Mouse (Mus musculus) gonadal fat pad, adult 2 months (tissue): ENCODE data around the gene Mrtfa. TPM values are rescaled to one million over a fixed set of nuclear protein-coding genes. Genes with fewer than 3 reads are reported as not detected.

Source experiments
- DNase-seq: peaks from one replicate; pipeline ENCODE4 v3.0.0-alpha.2; 2012; ENCODE audit warnings: low read depth
- polyA plus RNA-seq: library from polyadenylated mRNA; depleted of rRNA; stranded (reverse); fragments of >200 nt; gene quantifications from 2 replicates; pipeline ENCODE4 v1.2.3, GENCODE M21; 2012

Gene Mrtfa
- polyA plus RNA-seq, 1 experiment: 15.5 TPM

DNA sequence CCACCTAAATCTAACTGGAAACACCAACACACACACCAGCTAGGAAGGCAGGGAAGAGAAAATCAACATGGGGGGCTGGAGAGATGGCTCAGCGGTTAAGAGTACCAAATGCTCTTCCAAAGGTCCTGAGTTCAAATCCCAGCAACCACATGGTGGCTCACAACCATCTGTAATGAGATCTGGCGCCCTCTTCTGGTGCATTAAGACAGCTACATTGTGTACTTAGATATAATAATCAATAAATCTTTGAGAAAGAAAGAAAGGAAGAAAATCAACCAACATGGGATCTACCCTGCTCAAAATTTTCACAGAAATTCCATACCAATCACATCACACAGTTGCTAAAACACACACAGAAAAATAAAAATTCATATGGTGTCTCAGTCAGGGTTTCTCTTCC is 34.1 kb downstream of the Mrtfa start:
- no peak for DNase-seq

DNA sequence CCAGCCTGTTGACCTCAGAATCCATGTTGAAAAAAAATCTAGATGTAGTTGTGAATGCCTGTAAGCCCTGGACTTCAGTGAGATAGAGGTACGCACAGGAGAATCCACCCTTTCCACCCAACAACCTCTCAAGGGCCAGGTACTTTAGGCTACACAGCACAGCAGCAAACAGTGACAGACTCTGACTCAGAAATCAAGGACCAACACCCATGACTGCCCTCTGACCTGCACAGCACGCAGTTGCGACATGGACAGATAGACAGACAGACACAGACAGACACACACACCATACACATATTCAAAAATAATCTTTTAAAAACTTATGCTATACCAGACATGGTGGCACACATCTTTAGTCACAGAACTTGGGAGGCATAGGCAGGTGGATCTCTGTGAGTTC is 34.7 kb downstream of the Mrtfa start:
- no peak for DNase-seq

DNA sequence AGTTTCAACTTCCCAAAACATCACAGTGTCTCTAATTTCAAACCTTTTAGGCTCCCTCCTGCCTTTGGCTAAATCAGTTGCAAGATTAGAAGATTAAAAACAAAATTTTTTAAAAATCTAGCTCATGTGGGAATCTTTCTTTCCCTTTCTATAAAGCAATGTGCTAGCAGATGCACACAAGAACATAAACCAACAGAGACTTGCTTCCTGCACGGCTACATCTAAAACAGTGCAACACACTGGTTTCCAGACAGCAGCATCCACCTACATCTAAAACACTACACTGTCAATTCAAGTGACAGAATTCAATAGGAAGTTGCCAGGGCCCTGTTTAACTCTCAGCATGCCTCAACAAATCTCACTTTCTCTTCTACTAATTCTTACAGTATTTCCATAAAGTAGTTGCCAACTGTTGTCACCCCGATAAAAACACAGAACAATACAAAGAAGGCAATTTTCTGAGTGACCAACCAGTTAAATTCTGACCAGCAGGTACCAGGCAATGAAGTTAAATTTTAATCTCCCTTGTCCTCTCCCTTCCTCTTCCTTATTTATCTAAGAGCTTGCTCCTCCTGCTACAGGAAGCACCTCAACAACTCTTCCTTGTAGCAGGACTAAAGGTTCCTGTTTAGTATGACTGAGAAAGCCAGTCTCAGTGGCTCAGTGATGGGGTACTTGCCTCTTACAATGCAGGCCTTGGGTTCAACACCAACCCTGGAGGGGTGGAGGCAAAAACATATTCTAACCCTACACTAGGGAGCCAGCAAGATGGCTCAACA is 35.5 kb downstream of the Mrtfa start:
- no peak for DNase-seq

DNA sequence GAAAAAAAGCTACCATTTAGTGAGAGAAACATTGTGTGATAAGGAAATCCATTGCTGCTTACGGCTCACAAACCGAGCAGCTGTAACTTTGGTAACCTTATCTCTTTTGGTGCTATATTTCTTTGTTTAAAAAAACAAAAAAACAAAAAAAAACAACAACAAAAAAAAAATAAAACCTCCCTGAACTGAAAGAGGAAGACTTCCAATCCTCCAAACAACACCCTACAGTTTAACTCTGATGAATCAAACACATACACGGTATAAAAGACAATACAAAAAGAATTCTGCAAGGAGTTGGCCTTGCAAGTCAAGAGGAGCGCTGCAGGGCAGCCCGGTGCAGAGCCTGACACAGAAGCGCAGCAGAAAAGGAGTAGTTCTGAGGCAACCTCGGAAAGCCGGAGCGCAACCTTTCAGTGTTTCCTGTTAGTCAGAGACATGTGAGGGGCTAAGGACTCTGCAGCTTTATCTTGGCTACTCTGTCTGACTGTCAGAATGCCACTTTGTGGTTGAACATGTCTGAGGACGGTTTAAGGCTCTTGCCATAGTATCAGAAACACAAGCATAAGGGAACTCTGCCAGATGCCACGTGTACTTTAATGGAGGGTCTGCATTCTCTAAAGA is 48.5 kb downstream of the Mrtfa start:
- DNase-seq: no peak

DNA sequence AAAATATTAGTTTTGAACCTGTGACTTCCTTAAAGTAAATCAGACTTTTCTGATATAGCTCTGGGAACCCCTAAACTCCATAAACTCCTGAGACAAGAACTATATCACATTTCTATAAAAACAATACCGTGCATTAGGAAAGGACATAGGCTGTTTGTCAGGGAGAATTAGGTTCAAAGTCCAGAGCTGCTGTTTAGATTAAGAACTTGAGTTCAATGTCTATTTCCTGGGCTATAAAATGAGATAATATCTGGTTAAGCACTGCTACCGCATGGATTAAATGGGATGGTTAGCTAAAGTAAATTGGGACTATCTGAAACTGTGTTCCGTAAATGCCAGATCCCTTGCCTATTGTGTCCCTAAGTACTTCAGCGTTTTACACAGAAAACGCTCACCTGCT is 50.6 kb downstream of the Mrtfa start:
- DNase-seq: no peak

DNA sequence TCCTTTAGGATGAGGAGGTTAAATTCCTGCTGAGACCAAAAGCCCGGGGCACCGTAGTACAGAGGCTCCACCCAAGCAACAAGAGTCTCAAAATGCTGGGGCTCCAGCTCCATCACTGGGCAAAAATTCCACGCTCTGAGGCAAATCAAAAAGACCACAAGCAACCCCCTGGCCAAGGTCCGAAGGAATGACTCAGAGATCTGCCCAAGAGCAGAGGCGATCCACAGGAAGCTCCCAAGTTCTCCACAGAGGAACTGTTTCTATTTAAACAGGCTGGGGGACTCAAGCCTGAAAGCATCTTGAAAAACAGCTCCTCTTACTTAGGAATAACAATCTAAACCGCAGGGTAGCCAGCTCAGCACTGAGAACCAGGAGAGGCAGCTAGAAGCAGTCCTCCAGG is 53.3 kb downstream of the Mrtfa start:
- DNase-seq: no peak

DNA sequence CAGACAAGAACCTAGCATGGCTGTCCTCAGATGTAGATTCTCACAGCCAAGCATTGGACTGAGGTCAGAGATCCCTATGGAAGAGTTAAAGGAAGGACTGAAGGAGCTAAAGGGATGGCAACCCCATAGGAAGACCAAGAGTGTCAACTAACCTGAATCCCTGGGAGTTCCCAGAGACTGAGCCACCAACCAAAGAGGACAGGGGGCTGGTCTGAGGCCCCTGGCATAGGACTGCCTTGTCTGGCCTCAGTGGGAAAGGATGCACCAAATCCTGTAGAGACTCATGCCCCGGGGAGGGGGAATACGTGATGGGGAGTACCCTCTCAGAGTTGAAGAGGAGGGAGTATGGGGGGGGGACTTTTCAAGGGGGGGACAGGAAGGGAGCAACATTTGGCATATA is 56.8 kb downstream of the Mrtfa start:
- DNase-seq: no peak

DNA sequence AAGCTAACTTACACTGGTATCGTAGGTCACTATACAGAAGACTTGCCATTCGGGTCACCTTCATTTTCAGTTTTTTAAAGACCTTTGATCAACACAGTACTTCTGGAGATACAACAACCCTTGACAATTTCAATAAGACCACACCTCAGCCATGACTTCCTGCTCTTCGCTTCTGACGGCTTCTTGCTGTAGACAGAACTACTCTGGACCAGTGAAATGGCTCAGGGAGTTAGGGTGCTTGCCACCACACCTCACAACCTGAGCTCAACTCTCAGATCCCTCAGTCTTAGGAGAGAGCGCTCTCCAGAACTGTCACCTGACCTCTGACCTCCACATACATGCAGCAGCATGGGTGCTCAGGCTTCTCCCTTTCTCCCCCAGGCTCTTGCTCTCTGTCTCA is 59.4 kb downstream of the Mrtfa start:
- DNase-seq: no peak

DNA sequence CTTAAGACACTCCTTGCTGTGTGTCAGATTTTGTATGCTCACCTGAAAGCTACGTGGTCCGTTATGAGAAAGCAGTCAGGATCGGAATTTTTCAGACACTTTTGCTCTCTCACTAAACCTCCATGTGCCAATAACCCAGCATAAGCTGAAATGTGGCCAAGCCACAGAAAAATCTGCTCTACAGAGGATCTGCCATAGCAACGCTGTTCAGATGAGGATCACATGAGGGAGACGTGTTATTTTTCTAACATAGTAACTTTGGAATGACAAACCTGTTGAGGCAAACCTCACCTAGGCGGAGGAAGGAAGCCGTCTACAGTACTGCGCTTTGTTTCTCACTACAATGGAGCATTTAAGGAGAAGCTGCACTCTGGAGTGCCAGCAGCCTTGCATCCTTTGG is 60.6 kb downstream of the Mrtfa start:
- DNase-seq: no peak

DNA sequence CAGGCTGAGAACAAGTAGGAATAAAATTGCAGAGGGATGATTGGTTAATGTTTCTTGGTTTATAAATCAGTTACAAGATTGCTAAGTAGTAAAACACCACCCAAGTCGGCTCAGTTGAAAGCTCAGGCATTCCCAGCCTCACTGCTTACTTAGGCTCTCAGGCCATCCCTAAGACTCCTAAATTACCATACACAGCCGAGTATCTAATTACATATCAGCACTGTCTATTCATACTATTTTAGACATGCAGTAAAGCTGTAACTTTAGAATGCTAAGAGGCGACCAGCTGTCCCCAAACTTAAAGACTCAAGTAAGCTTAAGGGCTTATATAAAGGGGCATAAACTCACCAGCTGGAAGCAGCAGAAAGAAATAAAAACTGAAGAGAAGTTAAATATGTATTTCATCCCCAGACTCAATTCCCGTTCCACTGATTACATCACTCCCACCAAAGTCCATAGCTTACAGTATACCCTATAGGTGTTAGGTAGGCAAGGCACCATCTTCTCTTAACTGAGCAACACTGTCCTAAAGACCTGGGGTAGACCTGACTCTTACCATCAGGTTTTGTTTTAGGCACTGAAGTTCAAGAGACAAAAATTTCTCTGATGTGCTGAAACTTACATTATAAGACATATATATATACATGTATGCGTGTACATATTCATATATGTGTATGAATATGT is 62.3 kb downstream of the Mrtfa start:
- no peak for DNase-seq

DNA sequence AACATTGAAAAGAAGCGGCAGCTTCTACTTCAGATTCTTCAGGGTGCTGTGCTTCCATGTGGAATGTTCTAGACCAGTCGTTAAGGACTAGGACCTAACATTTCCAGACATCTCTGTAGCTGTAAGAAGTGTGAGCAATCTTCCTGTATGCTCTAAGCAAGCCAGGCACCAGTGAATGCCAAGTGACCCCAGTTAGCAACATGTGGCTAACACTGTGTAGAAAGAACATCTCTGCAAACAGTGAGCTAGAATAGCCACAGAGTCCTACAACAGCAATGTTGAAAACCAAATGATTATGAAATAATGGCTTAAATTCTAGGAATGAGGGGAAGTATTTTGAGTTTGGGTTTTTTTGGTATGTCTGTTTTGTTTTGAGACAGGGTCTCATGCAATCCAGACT is 66.3 kb downstream of the Mrtfa start:
- DNase-seq: no peak

DNA sequence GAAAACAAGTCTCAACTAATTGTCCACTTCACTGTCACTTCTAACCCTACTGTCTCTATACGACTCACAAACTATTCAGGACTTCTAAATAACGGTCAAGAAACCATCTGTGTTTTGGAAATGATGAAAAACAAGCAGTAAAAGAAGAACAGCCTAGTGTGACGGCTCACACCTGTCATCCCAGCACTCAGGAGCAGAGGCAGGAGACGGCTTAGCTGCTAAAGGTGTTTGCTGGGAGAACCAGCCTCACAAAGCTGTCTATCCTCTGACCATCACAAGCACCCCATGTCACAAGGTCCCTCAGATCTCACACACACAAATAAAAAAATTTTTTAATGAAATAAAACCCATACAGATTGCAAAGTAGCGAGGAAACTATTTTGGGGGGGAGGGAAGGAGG is 67.4 kb downstream of the Mrtfa start:
- DNase-seq: no peak

DNA sequence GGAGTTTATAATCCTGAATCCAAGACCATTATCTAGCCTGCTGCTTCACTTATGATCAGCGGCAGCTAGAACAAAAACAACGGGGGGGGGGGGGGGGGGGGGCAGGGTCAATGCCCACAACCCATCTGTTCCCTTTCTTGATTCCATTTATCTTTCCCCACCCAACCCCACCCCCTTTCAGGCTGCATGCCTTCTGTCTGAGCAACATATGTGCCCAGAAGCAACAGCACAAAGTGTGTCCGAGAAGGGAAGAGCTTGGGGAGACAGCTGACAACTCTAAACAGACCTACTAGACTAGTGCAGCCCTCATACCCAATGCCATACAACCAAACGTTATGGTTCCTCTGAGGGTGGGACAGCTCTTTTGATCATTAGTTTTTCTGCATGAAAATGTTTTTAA is 68.0 kb downstream of the Mrtfa start:
- no peak for DNase-seq

DNA sequence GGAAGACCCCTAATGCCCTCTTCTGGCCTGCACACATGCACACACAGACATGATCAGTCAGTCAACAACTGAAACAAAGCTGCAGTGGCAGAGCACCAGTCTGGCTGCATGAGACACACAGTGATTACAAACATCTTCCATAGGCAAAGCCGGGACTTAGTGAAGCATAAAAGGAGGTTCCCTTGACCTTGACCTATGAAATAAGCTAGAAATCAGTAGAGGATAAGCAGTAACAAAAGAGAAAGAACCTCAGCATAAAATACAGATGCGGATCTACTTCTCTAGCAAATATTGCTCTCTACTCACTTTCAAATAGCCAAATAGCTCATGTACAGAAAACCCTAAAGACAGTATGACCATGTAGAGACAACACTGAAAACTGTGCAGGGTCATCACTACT is 68.5 kb downstream of the Mrtfa start:
- DNase-seq: no peak

DNA sequence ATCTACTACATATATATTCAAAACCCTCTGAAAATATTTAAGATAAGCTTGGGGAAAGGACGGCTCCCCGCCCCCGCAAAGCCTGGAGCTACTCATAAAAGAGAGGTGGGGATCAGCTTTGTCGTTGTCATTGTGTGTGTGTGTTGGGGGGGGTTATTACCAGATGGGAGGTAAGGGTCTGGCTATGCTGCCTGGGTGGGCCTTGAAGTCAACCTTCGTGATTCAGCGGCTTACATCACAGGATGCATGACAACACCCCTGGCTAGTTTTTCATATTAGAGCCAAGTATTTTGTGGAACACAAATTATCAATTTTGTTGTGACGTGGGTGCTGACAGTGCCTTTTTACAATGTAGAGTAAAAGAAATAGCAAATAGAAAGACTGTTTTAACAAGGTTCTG is 69.6 kb downstream of the Mrtfa start:
- no peak for DNase-seq

DNA sequence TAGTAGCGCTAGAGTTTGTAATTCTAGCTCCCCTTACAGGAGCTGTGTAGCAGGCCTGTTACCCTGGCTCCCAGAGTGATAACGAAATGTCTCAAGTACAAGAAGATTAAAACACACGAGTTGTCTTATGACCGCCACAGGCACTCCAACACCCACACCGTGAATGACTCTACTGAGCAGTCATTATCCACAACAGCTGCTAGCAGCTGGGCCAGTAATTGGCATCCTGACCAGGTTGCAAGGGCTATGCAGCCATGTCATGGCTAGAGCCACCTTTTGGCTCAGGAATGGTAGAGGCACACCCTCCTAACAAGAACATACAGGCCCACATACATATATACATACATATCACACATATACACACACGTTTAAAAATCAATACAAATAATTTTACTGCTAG is 70.4 kb downstream of the Mrtfa start:
- DNase-seq: peak; percentile 19

DNA sequence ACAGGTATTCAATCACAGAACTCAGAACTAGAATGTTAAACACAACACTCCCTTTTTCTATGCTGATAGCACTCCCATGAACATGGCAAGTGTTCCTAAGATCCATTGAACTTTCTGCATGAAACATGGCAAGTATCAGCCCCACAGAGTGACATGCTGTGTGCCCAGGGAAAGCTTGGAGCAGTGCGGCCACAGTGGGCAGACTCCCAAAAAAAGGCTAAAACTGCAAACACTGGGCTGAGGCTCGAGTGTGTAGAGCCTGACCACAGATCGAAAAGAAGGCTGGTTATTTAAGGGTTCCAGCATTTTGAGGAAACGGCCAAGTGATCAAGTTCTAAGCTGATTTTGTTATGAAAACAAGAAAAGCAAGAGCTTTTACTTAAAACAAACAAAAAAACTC is 72.3 kb downstream of the Mrtfa start:
- no peak for DNase-seq

DNA sequence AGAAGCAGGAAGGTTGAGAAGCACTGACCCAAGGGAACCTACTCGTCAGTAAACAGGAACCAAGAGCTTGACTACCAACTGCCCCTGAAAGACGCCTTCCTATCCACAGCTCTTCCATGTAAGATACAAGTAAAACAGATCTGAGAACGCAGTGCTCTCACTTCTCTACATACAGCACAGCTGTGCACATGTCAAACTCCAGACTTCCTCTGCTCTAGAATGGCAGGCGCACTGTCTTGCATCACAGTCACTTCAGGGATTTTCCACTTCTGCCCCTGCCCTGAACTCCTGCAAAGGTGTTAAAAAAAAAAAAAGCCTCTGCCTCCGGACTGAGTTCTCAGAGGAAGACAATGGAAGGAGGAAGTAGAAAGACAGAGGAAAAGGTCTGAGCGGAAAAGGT is 78.0 kb downstream of the Mrtfa start:
- no peak for DNase-seq

DNA sequence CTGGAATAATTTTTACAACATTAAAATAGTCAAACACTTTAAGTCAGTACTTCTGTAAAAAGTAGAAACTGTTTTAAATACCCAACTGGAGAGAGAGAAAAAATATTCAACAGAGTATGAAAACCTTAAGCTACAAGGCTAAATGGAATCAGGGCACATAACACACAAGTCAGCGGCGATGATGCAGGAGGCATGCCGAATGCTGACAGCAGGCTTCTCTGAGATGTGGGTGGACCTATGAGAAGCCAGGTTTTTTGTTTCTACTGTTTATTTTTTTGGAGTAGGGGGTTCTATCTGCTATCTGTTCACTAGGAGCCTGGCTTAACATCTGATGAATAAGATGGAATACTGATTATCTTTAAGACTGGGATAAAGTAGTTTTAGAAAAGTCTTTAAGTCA is 80.2 kb downstream of the Mrtfa start:
- DNase-seq: no peak

DNA sequence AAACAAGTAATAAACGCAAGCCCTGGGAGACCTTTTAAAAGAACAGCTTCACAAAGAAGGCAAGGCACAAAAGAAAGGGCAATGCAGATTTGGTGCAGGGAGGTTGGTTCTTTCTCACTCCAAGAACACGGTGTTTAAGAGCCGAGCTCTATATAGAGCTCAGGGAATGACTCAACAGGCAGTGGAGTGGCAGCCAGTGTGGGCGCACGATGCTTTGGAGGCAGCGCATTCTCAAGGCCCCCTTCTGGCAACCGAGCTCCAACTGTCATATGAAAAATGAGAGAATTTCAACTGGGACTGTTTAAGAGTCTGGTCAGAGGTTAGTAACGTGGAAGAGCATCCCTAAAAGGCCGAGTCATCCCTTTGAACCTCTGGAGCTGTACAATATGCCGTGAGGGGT is 84.6 kb downstream of the Mrtfa start:
- DNase-seq: no peak

DNA sequence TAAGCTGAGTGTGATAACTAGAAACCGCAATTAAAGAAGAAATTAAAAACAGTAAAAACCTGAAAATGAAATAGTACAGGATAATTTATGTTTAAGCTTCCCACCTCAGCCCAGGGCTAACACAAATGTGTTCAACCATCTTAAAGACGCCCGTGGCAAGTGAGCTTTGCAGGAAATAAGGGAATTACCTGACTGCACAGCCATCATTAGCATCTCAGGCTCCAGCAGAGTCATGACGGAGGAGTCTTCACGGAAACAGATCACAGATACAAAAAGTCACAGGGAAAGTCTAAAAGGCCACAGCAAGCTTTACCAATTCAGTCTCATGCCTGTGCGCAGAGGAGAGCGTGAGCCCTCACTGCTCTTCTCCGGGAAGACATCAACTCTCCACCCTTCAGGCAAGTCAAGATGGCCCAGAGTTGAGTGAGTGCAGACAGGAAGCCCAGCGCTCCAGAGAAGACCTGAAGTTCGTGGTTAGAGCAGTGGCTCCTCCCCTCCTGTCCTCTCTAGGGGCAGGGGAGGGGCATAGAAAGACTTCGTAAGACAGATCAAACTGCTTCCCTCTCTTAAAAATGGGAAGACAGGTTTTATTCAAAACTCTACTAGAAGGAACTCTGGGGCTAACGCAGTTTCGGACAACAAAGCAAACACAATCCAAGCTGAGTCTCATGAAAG is 85.8 kb downstream of the Mrtfa start:
- no peak for DNase-seq

DNA sequence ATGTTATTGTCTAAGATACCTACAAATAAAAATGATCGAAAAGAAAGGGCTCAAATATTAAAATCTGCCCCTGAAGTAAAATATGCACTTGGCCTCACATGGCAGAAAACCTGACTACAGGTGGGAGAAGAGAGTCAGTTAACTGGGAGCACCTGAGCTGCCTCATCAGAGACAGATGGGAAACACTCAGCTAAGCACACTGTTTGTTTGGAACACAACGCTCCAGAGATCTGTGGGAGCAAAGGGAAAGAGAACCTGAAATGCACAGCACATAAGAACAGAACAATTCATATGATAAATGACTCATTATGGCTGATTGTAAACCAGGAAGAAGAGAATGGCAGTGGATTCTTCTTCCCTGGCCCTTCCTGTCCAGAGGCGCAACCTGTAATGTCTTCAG is 87.1 kb downstream of the Mrtfa start:
- DNase-seq: no peak
